Mouse (Mus musculus): Measurements from ENCODE around the gene Tspo.

Tspo gene

GRCm38 (mm10) chr15:83583419-83584156 lies 20.2 kb downstream of the Tspo start:
- peak; percentile 56 for DNase-seq (ENCODE audit: low read depth, low spot score)

- no peak for DNase-seq (ENCODE audit: low read depth, low spot score)
Measured at GRCm38 (mm10) chr15:83584741-83585220, 21.4 kb downstream of the Tspo start.

GRCm38 (mm10) chr15:83590841-83591240 lies 27.4 kb downstream of the Tspo start:
- no peak for DNase-seq (ENCODE audit: low read depth, low spot score)

- no peak for DNase-seq (ENCODE audit: low read depth, low spot score)
Measured at GRCm38 (mm10) chr15:83591758-83592157, 28.4 kb downstream of the Tspo start.

- DNase-seq (ENCODE audit: low read depth, low spot score), result no peak
Measured at GRCm38 (mm10) chr15:83592260-83593188, 29.1 kb downstream of the Tspo start.

- DNase-seq (ENCODE audit: low read depth, low spot score), result peak; percentile 21
Measured at GRCm38 (mm10) chr15:83593189-83593585, 29.8 kb downstream of the Tspo start.

- DNase-seq (ENCODE audit: low read depth, low spot score), result no peak
Measured at GRCm38 (mm10) chr15:83593702-83594512, 30.5 kb downstream of the Tspo start.

GRCm38 (mm10) chr15:83594513-83595363 lies 31.3 kb downstream of the Tspo start, which contains the start of gene Ttll12:
Ttll12 (minus strand) TSS chr15:83595157.
- peak; percentile 99 for DNase-seq (ENCODE audit: low read depth, low spot score)

- no peak for DNase-seq (ENCODE audit: low read depth, low spot score)
Measured at GRCm38 (mm10) chr15:83595364-83595711, 31.9 kb downstream of the Tspo start.

GRCm38 (mm10) chr15:83596833-83597232 lies 33.4 kb downstream of the Tspo start:
- no peak for DNase-seq (ENCODE audit: low read depth, low spot score)

GRCm38 (mm10) chr15:83601185-83601584 lies 37.8 kb downstream of the Tspo start:
- DNase-seq (ENCODE audit: low read depth, low spot score), result no peak

GRCm38 (mm10) chr15:83602372-83603045 lies 39.1 kb downstream of the Tspo start:
- DNase-seq (ENCODE audit: low read depth, low spot score), result no peak

GRCm38 (mm10) chr15:83603046-83603396 lies 39.6 kb downstream of the Tspo start:
- no peak for DNase-seq (ENCODE audit: low read depth, low spot score)

- DNase-seq (ENCODE audit: low read depth, low spot score), result no peak
Measured at GRCm38 (mm10) chr15:83603426-83603825, 40.0 kb downstream of the Tspo start.

GRCm38 (mm10) chr15:83606216-83606615 lies 42.8 kb downstream of the Tspo start:
- no peak for DNase-seq (ENCODE audit: low read depth, low spot score)

GRCm38 (mm10) chr15:83606700-83607099 lies 43.3 kb downstream of the Tspo start:
- DNase-seq (ENCODE audit: low read depth, low spot score), result no peak

GRCm38 (mm10) chr15:83607115-83607802 lies 43.9 kb downstream of the Tspo start:
- peak; percentile 83 for DNase-seq (ENCODE audit: low read depth, low spot score)

- DNase-seq (ENCODE audit: low read depth, low spot score), result peak; percentile 80
Measured at GRCm38 (mm10) chr15:83615245-83615644, 51.9 kb downstream of the Tspo start.
